Mouse (Mus musculus): ENCODE measurements around the gene Pf4. TPM values are rescaled to one million over a fixed set of nuclear protein-coding genes. Genes with fewer than 3 reads are reported as not detected.

The Pf4 gene
- polyA plus RNA-seq, 1 experiment from 2014 or later, result 32.5 TPM

DNA sequence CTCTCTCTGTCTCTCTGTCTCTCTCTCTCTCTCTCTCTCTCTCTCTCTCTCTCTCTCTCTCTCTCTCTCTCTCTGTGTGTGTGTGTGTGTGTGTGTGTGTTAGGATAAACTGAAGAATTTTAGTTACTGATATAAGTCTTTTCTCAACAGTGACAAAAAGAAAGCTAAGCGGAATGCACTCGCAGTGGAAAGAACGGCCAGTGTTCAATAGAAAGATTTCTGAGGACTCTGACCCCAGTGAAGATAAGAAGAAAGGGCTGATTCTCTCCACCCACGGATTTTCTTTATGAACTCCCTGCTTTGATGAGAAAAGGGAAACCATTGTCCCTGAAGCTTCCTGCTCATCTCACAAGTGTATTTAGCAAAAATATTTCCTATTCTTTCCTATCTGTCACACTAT is 11.9 kb upstream of the Pf4 start:
- Histone ChIP-seq H3K27ac (ENCODE audit: low read length) (no peak overlapping the region), H3K27me3 (ENCODE audit: control insufficient read depth, insufficient read depth, low read depth, low read length) (peaks cover 3% of the 10 kb centered on the region; the same call in 1 of the 2 replicates), H3K4me3 (ENCODE audit: low read depth, low read length) (no peak overlapping the region), H3K9ac (ENCODE audit: low read depth, low read length) (no peak overlapping the region), H3K9me3 (replicated peaks; ENCODE audit: control insufficient read depth, low read length, poor library complexity, severe bottlenecking) (no peaks in the 10 kb centered on the region), H3K4me2 (ENCODE audit: low read length) (no peak overlapping the region), H3K36me3 (ENCODE audit: control insufficient read depth, insufficient read depth, low read length) (no peaks in the 10 kb centered on the region), H3K4me1 (ENCODE audit: control insufficient read depth, insufficient read depth, low read length) (peaks cover 11% of the 10 kb centered on the region; the same call in 1 of the 2 replicates)
- no peak for ATAC-seq
- WGBS, result 40% methylated on average over 4 of the region's 4 CpGs

DNA sequence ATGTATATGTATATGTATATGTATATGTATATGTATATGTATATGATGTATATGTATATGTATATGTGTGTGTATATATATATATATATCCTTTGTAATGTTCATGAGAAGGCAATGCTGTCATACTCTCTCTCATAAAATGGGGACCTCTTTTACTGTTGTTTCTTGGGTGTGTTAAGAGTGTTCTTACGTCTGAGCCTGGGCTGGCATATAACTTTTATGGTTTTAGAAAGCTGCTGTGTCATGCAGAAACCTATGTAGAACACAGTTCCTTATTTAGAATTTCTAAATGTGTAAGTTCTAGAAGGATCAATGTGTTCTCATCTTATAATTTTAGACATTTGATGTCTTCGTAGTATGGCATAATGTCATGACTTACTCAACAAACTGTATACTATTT is 11.4 kb upstream of the Pf4 start:
- ATAC-seq, result no peak
- Histone ChIP-seq H3K4me2 (ENCODE audit: low read length) (no peak overlapping the region), H3K4me1 (ENCODE audit: control insufficient read depth, insufficient read depth, low read length) (peaks cover 11% of the 10 kb centered on the region; the same call in 1 of the 2 replicates), H3K27me3 (ENCODE audit: control insufficient read depth, insufficient read depth, low read depth, low read length) (peaks cover 3% of the 10 kb centered on the region; the same call in 1 of the 2 replicates), H3K4me3 (ENCODE audit: low read depth, low read length) (no peak overlapping the region), H3K9ac (ENCODE audit: low read depth, low read length) (no peak overlapping the region), H3K9me3 (replicated peaks; ENCODE audit: control insufficient read depth, low read length, poor library complexity, severe bottlenecking) (no peaks in the 10 kb centered on the region), H3K36me3 (ENCODE audit: control insufficient read depth, insufficient read depth, low read length) (no peaks in the 10 kb centered on the region), H3K27ac (ENCODE audit: low read length) (no peak overlapping the region)
- whole genome bisulfite sequencing, result 95% methylated on average over 2 of the region's 2 CpGs

DNA sequence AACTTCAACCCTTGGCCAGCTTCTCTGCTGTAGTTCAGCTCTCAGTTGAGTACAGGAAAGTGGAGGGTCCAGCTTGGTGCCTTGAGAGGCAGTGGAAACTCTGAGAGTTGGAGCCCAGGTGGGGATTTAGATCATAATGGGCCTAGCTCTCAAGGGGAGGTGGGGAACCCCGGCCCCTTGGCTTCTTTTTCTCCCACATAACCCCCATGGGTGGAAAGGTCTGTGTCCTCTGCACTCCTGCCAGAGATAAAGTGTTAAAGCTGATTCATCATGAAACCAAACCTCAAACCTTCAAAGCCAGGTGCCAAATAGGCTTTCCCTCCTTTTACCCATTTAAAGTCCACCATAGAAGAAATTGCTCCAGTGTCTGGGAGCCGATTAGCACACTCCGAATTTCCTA is 10.4 kb upstream of the Pf4 start:
- Histone ChIP-seq H3K9ac (ENCODE audit: low read depth, low read length) (no peak overlapping the region), H3K4me2 (ENCODE audit: low read length) (no peak overlapping the region), H3K9me3 (replicated peaks; ENCODE audit: control insufficient read depth, low read length, poor library complexity, severe bottlenecking) (no peaks in the 10 kb centered on the region), H3K36me3 (ENCODE audit: control insufficient read depth, insufficient read depth, low read length) (no peaks in the 10 kb centered on the region), H3K4me1 (ENCODE audit: control insufficient read depth, insufficient read depth, low read length) (peaks cover 11% of the 10 kb centered on the region; the same call in 1 of the 2 replicates), H3K27me3 (ENCODE audit: control insufficient read depth, insufficient read depth, low read depth, low read length) (peaks cover 3% of the 10 kb centered on the region; the same call in 1 of the 2 replicates), H3K4me3 (ENCODE audit: low read depth, low read length) (no peak overlapping the region), H3K27ac (ENCODE audit: low read length) (no peak overlapping the region)
- WGBS, result 83% methylated on average over 3 of the region's 3 CpGs
- ATAC-seq, result no peak

DNA sequence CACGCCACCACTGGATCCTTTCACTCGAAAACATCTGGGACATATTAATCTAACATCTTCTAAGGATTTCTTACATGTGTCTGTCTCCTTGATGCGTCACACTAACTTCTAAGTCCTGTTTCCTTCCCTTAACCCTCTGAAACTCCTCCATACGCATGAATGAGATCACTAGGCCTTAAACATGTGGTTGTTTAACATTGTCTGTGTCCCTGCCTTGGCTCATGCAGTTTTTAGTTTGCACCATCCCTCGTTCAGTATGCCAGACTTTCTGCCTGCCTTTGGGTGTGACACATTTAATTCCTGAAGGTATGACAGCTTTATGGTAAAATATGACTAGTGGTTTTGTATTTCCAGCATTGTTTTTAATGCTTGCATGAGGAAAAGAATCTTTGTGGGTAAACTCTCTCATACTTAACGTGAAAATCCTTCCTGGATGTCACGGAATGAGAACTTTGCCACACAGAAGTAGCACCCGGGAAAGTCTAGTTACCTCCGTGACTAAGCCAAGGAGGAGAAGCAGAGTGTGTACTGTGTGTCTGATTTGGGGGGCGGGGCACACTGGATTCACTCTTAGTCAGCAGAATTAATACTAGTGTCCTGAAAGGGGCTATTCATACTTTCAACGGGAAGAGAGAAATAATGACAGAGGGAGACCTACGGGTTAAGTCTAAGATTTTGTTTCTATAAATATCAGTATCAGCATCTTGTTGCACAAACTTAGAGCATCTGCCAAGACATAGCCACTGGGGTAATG is 8.1 kb upstream of the Pf4 start:
- Histone ChIP-seq H3K27me3 (ENCODE audit: control insufficient read depth, insufficient read depth, low read depth, low read length) (no peaks in the 10 kb centered on the region; the same call in 1 of the 2 replicates), H3K4me2 (ENCODE audit: low read length) (no peak overlapping the region), H3K9ac (ENCODE audit: low read depth, low read length) (no peak overlapping the region), H3K4me3 (ENCODE audit: low read depth, low read length) (no peak overlapping the region), H3K36me3 (ENCODE audit: control insufficient read depth, insufficient read depth, low read length) (no peaks in the 10 kb centered on the region), H3K4me1 (ENCODE audit: control insufficient read depth, insufficient read depth, low read length) (peaks cover 5% of the 10 kb centered on the region; the same call in 1 of the 2 replicates), H3K9me3 (replicated peaks; ENCODE audit: control insufficient read depth, low read length, poor library complexity, severe bottlenecking) (no peaks in the 10 kb centered on the region), H3K27ac (ENCODE audit: low read length) (no peak overlapping the region)
- 83% methylated on average over 12 of the region's 12 CpGs for WGBS
- ATAC-seq, result no peak

DNA sequence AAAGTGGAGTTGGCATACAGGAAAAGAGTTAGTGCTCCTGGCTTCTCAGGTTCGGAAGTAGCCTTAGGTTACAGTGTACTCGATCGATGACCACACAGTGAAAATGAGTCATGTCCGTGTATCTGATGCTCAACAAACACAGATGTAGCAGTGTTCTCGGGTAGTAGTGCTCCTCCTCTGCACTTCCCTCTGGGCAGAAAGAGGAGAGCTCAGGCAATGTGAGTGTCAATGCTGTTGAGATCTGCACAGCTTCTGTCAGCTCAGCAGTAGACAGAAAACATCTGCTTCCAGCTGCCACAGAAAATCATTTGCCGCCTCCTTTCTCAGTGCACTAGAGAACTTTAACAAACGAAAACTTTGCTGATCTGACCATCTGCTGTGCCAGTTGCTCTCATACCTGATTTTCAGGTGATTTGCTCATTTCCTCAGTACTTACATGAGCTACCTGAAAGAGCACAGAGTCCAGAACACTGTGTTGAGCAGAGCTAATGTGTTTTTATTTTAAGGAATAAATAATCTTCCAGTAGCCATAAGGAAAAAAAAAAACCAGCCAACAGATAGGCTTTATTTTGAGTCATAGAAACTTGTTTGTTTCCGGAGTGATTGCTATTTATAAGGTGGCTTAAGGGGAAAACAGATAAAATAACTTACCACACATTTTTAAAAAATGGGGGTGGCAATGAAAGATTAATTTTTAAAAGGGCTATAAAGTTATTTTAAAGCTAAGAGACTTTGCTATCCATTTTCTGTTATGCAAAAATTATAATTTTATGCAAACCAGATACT is 6.2 kb upstream of the Pf4 start:
- Histone ChIP-seq H3K4me1 (ENCODE audit: control insufficient read depth, insufficient read depth, low read length) (no peaks in the 10 kb centered on the region), H3K4me2 (ENCODE audit: low read length) (no peak overlapping the region), H3K4me3 (ENCODE audit: low read depth, low read length) (no peak overlapping the region), H3K9ac (ENCODE audit: low read depth, low read length) (no peak overlapping the region), H3K9me3 (replicated peaks; ENCODE audit: control insufficient read depth, low read length, poor library complexity, severe bottlenecking) (no peaks in the 10 kb centered on the region), H3K36me3 (ENCODE audit: control insufficient read depth, insufficient read depth, low read length) (no peaks in the 10 kb centered on the region), H3K27ac (ENCODE audit: low read length) (no peak overlapping the region), H3K27me3 (ENCODE audit: control insufficient read depth, insufficient read depth, low read depth, low read length) (no peaks in the 10 kb centered on the region; the same call in 1 of the 2 replicates)
- no peak for ATAC-seq
- WGBS, result 86% methylated on average over 8 of the region's 8 CpGs

DNA sequence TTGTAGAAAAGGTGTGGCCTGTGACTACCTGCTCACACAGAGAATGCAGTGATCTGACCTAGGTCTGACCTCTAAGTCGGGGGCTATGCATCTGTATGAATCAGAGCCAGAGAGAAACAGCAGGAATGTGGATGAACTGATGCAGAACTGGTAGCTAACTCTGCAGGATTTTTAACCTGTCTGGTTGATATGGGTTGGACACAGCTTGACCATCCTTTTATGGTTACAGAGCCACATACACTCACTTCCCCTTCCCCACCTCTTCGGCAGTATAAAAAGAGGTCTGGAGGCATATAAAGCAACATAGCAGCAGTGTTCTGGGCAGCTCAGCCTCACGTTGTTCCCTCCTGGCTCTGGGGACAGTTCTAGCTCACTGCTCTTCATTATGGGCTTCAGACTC is 4.0 kb upstream of the Pf4 start, which contains the start of gene Ppbp:
TSS of gene Ppbp (plus strand) at position 301 of the 400 bp plus-strand sequence.
- ATAC-seq, result no peak
- no peak within 1 kb of the TSS for H3K27ac ChIP-seq (ENCODE audit: low read length)
- no peak within 1 kb of the TSS for H3K9ac ChIP-seq (ENCODE audit: low read depth, low read length)
- no peaks in the 10 kb centered on the region for H3K4me1 ChIP-seq (ENCODE audit: control insufficient read depth, insufficient read depth, low read length)
- no peak within 1 kb of the TSS for H3K4me3 ChIP-seq (ENCODE audit: low read depth, low read length)
- H3K4me2 ChIP-seq (ENCODE audit: low read length), result no peak within 1 kb of the TSS
- no peaks in the 10 kb centered on the region for H3K27me3 ChIP-seq (ENCODE audit: control insufficient read depth, insufficient read depth, low read depth, low read length)
- H3K36me3 ChIP-seq (ENCODE audit: control insufficient read depth, insufficient read depth, low read length), result no peaks in the 10 kb centered on the region
- H3K9me3 ChIP-seq (replicated peaks; ENCODE audit: control insufficient read depth, low read length, poor library complexity, severe bottlenecking), result no peaks in the 10 kb centered on the region
- WGBS, result 69% methylated on average over 3 of the region's 3 CpGs

DNA sequence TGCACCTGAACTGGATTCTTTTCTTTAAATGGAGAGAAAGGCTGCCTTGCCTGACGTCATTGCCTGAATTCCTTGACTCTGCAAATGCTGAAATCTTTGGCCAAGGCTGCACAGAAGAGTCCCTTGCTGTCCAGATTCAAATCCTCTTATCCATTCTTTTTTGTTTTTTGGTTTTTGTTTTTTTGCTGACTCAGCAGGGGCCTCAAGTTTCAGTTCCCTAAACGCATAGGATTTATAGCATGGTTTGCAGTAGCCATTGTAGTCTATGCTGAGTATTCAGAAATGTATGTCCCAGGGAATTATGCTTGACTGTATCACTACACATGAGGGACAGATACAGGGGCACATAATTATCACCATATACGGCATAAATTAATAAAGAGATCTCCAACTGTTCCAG is 866 bp upstream of the Pf4 start:
- no peak overlapping the region for H3K9ac ChIP-seq (ENCODE audit: low read depth, low read length)
- H3K4me1 ChIP-seq (ENCODE audit: control insufficient read depth, insufficient read depth, low read length), result no peaks in the 10 kb centered on the region
- no peaks in the 10 kb centered on the region for H3K9me3 ChIP-seq (replicated peaks; ENCODE audit: control insufficient read depth, low read length, poor library complexity, severe bottlenecking)
- no peaks in the 10 kb centered on the region for H3K27me3 ChIP-seq (ENCODE audit: control insufficient read depth, insufficient read depth, low read depth, low read length)
- 57% methylated on average over 3 of the region's 3 CpGs for WGBS
- no peak overlapping the region for H3K27ac ChIP-seq (ENCODE audit: low read length)
- no peak for ATAC-seq
- H3K36me3 ChIP-seq (ENCODE audit: control insufficient read depth, insufficient read depth, low read length), result no peaks in the 10 kb centered on the region
- no peak overlapping the region for H3K4me3 ChIP-seq (ENCODE audit: low read depth, low read length)
- no peak overlapping the region for H3K4me2 ChIP-seq (ENCODE audit: low read length)

DNA sequence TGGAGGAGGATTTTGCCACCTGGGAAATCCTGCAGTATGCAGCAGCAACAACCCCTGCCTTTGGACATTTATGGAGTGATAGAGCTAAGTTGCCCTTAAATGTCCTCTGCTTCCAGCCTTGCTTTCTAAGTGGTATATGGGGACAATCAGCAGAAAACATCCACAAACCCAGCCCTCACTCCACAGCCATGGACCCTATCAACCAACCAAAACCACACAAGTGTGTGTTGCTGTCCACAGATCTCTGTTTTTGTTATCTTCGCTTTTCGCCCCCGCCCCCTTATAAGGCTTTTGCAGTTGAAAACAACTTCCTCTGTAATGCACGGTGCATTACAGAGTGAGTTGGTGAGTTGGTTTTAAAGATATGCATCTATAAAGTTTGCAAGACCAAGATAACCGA is 3.3 kb downstream of the Pf4 start:
- H3K27me3 ChIP-seq (ENCODE audit: control insufficient read depth, insufficient read depth, low read depth, low read length), result no peaks in the 10 kb centered on the region
- H3K4me1 ChIP-seq (ENCODE audit: control insufficient read depth, insufficient read depth, low read length), result no peaks in the 10 kb centered on the region
- H3K27ac ChIP-seq (ENCODE audit: low read length), result no peak overlapping the region
- 96% methylated on average over 5 of the region's 5 CpGs for WGBS
- H3K9me3 ChIP-seq (replicated peaks; ENCODE audit: control insufficient read depth, low read length, poor library complexity, severe bottlenecking), result no peaks in the 10 kb centered on the region
- H3K4me3 ChIP-seq (ENCODE audit: low read depth, low read length), result no peak overlapping the region
- no peak overlapping the region for H3K9ac ChIP-seq (ENCODE audit: low read depth, low read length)
- no peak for ATAC-seq
- H3K36me3 ChIP-seq (ENCODE audit: control insufficient read depth, insufficient read depth, low read length), result no peaks in the 10 kb centered on the region
- H3K4me2 ChIP-seq (ENCODE audit: low read length), result no peak overlapping the region

DNA sequence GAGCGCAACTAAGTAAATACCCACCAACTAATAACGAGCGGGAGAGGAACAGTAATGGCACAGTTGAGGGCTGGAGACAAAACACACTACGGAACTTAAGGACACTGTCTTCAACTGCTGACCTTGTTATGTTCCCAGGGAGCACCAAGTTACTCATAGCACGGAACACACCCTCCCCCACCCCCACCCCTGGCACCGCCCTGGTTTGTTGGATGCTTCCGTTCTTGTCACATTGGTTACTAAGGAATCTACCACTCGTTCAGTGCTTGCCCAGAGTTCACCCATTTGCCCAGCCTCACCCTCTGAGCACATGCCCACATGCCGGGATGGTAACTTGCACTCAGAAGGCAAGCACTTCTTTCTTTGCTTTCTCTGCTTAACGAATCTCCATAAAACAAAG is 5.4 kb downstream of the Pf4 start:
- Histone ChIP-seq H3K9ac (ENCODE audit: low read depth, low read length) (no peak overlapping the region), H3K27ac (ENCODE audit: low read length) (no peak overlapping the region), H3K9me3 (replicated peaks; ENCODE audit: control insufficient read depth, low read length, poor library complexity, severe bottlenecking) (no peaks in the 10 kb centered on the region), H3K4me1 (ENCODE audit: control insufficient read depth, insufficient read depth, low read length) (no peaks in the 10 kb centered on the region), H3K36me3 (ENCODE audit: control insufficient read depth, insufficient read depth, low read length) (no peaks in the 10 kb centered on the region), H3K4me3 (ENCODE audit: low read depth, low read length) (no peak overlapping the region), H3K27me3 (ENCODE audit: control insufficient read depth, insufficient read depth, low read depth, low read length) (no peaks in the 10 kb centered on the region), H3K4me2 (ENCODE audit: low read length) (no peak overlapping the region)
- WGBS, result 83% methylated on average over 10 of the region's 10 CpGs
- no peak for ATAC-seq
